Mouse (Mus musculus): ENCODE measurements around the gene Manba. TPM values are rescaled to one million over a fixed set of nuclear protein-coding genes. Genes with fewer than 3 reads are reported as not detected.
"Not testable (repeated sequence)": the region's sequence is repeated elsewhere in the genome, so short reads cannot be mapped to it uniquely, and the experiment has no call there.

Gene Manba
- polyA plus RNA-seq, 1 experiment from 2014 or later, result 8.0 TPM

- H3K4me3 ChIP-seq (ENCODE audit: low read depth, low read length), result no peak overlapping the region
- H3K27me3 ChIP-seq (ENCODE audit: insufficient read depth, low read length), result no peaks in the 10 kb centered on the region
- peaks cover 6% of the 10 kb centered on the region; the same call in 1 of the 2 replicates for H3K36me3 ChIP-seq (replicated peaks; ENCODE audit: insufficient read depth, low read length)
- peak overlapping the region; percentile 59; the same call in 1 of the 2 replicates for H3K27ac ChIP-seq (ENCODE audit: low read depth)
- WGBS (ENCODE audit: insufficient replicate concordance), result 42% methylated on average over 16 of the region's 16 CpGs
- TF ChIP-seq CTCF (IDR thresholded peaks at IDR 0.05; ENCODE audit: low read depth) (no peak), EP300 (IDR thresholded peaks at IDR 0.05; ENCODE audit: low read depth) (no peak)
- no peaks in the 10 kb centered on the region for H3K4me1 ChIP-seq (ENCODE audit: insufficient read depth)
- peak; percentile 45; the same call in 1 of the 2 replicates for ATAC-seq
- no peak for DNase-seq
- no peak overlapping the region for H3K4me2 ChIP-seq (ENCODE audit: low read depth, low read length)
- no peaks in the 10 kb centered on the region for H3K9me3 ChIP-seq (ENCODE audit: low read length)
- no peak overlapping the region for H3K9ac ChIP-seq (replicated peaks)
Measured at GRCm38 (mm10) chr3:135522618-135523355, 37.4 kb downstream of the Manba start.

- H3K4me2 ChIP-seq (ENCODE audit: low read depth, low read length); DNase-seq; ATAC-seq; H3K27me3 ChIP-seq (ENCODE audit: insufficient read depth, low read length); H3K9me3 ChIP-seq (ENCODE audit: low read length); H3K9ac ChIP-seq (replicated peaks); H3K27ac ChIP-seq (ENCODE audit: low read depth); H3K36me3 ChIP-seq (replicated peaks; ENCODE audit: insufficient read depth, low read length); H3K4me3 ChIP-seq (ENCODE audit: low read depth, low read length); H3K4me1 ChIP-seq (ENCODE audit: insufficient read depth): not testable (repeated sequence)
- WGBS (ENCODE audit: insufficient replicate concordance), result 67% methylated on average over 2 of the region's 2 CpGs
Measured at GRCm38 (mm10) chr3:135524900-135525299, 39.5 kb downstream of the Manba start.

GRCm38 (mm10) chr3:135529670-135530069, 44.3 kb downstream of the Manba start:
- Histone ChIP-seq H3K4me1 (ENCODE audit: insufficient read depth) (no peaks in the 10 kb centered on the region), H3K36me3 (replicated peaks; ENCODE audit: insufficient read depth, low read length) (0 out of 2 replicates have a peak, but pooled peaks cover 6% of the 10 kb centered on the region), H3K4me2 (ENCODE audit: low read depth, low read length) (no peak overlapping the region), H3K9ac (replicated peaks) (no peak overlapping the region), H3K4me3 (ENCODE audit: low read depth, low read length) (no peak overlapping the region), H3K27me3 (ENCODE audit: insufficient read depth, low read length) (no peaks in the 10 kb centered on the region), H3K27ac (ENCODE audit: low read depth) (no peak overlapping the region), H3K9me3 (ENCODE audit: low read length) (no peaks in the 10 kb centered on the region)
- DNase-seq (no peak), ATAC-seq (no peak)
- TF ChIP-seq CTCF (IDR thresholded peaks at IDR 0.05; ENCODE audit: low read depth), result no peak
- WGBS (ENCODE audit: insufficient replicate concordance), result 83% methylated on average over 7 of the region's 7 CpGs

- Histone ChIP-seq H3K4me1 (ENCODE audit: insufficient read depth) (no peaks in the 10 kb centered on the region), H3K9me3 (ENCODE audit: low read length) (no peaks in the 10 kb centered on the region), H3K27ac (ENCODE audit: low read depth) (no peak overlapping the region), H3K36me3 (replicated peaks; ENCODE audit: insufficient read depth, low read length) (0 out of 2 replicates have a peak, but pooled peaks cover 6% of the 10 kb centered on the region), H3K4me2 (ENCODE audit: low read depth, low read length) (no peak overlapping the region), H3K27me3 (ENCODE audit: insufficient read depth, low read length) (no peaks in the 10 kb centered on the region), H3K4me3 (ENCODE audit: low read depth, low read length) (no peak overlapping the region), H3K9ac (replicated peaks) (no peak overlapping the region)
- TF ChIP-seq EP300 (IDR thresholded peaks at IDR 0.05; ENCODE audit: low read depth) (no peak), CTCF (IDR thresholded peaks at IDR 0.05; ENCODE audit: low read depth) (no peak)
- WGBS (ENCODE audit: insufficient replicate concordance), result 60% methylated on average over 2 of the region's 2 CpGs
- DNase-seq, result no peak
- ATAC-seq, result no peak
Measured at GRCm38 (mm10) chr3:135531762-135532161, 46.4 kb downstream of the Manba start.

- no peak for DNase-seq
Measured at GRCm38 (mm10) chr3:135534103-135534502, 48.7 kb downstream of the Manba start.

GRCm38 (mm10) chr3:135546212-135546923, 61.0 kb downstream of the Manba start:
- no peaks in the 10 kb centered on the region for H3K4me1 ChIP-seq (ENCODE audit: insufficient read depth)
- no peak overlapping the region for H3K27ac ChIP-seq (ENCODE audit: low read depth)
- no peak overlapping the region for H3K4me2 ChIP-seq (ENCODE audit: low read depth, low read length)
- H3K27me3 ChIP-seq (ENCODE audit: insufficient read depth, low read length), result no peaks in the 10 kb centered on the region
- TF ChIP-seq CTCF (IDR thresholded peaks at IDR 0.05; ENCODE audit: low read depth) (no peak), EP300 (IDR thresholded peaks at IDR 0.05; ENCODE audit: low read depth) (no peak)
- H3K36me3 ChIP-seq (replicated peaks; ENCODE audit: insufficient read depth, low read length), result 0 out of 2 replicates have a peak, but pooled peaks cover 10% of the 10 kb centered on the region
- H3K9ac ChIP-seq (replicated peaks), result no peak overlapping the region
- ATAC-seq, result no peak
- whole genome bisulfite sequencing (ENCODE audit: insufficient replicate concordance), result 72% methylated on average over 13 of the region's 13 CpGs
- no peak overlapping the region for H3K4me3 ChIP-seq (ENCODE audit: low read depth, low read length)
- no peak for DNase-seq
- H3K9me3 ChIP-seq (ENCODE audit: low read length), result no peaks in the 10 kb centered on the region

More at GRCm38 (mm10) chr3:135534103-135534502, 48.7 kb downstream of the Manba start:
- Histone ChIP-seq H3K27ac (ENCODE audit: low read depth) (no peak overlapping the region), H3K27me3 (ENCODE audit: insufficient read depth, low read length) (no peaks in the 10 kb centered on the region), H3K4me1 (ENCODE audit: insufficient read depth) (no peaks in the 10 kb centered on the region), H3K4me3 (ENCODE audit: low read depth, low read length) (no peak overlapping the region), H3K9ac (replicated peaks) (no peak overlapping the region), H3K36me3 (replicated peaks; ENCODE audit: insufficient read depth, low read length) (no peaks in the 10 kb centered on the region), H3K4me2 (ENCODE audit: low read depth, low read length) (no peak overlapping the region), H3K9me3 (ENCODE audit: low read length) (no peaks in the 10 kb centered on the region)
- WGBS (ENCODE audit: insufficient replicate concordance), result 57% methylated on average over 4 of the region's 5 CpGs
- peak; percentile 51 for TF ChIP-seq CTCF (IDR thresholded peaks at IDR 0.05; ENCODE audit: low read depth)
- TF ChIP-seq EP300 (IDR thresholded peaks at IDR 0.05; ENCODE audit: low read depth), result no peak
- peak; percentile 51; the same call in 1 of the 2 replicates for ATAC-seq
